Mouse (Mus musculus) left cerebral cortex, postnatal 25 days (tissue): Measurements from ENCODE around the gene Maco1. TPM values are rescaled to one million over a fixed set of nuclear protein-coding genes. Genes with fewer than 3 reads are reported as not detected.

Experiments used
- DNase-seq, 2 experiments: peaks; one replicate each; pipeline ENCODE4 v3.0.0; 2022; ENCODE audit warnings: low spot score in 2 of 2, mixed read lengths in 1 of 2
- intact Hi-C: fragments of 180-260 bp; cut with DNase I; formaldehyde crosslinking; loops from one replicate; pipeline ENCODE4 v1.15.1; 2025
- total RNA-seq, 2 experiments: library from RNA; stranded (reverse); gene quantifications; 2 replicates each; pipeline ENCODE4 v1.2.3; 2021

The Maco1 gene
- total RNA-seq, 2 experiments from 2014 or later, result 49.2 to 52.0 TPM

- intact Hi-C loops, result no loop called here
- no peak for DNase-seq
These were observed 93.6 kb downstream of the Maco1 start for GRCm38 (mm10) chr4:134759564-134759963.

- intact Hi-C loops, result no loop called here
- DNase-seq, result no peak
These were observed 94.2 kb downstream of the Maco1 start for GRCm38 (mm10) chr4:134758922-134759321.

- intact Hi-C loops, result no loop called here
- no peak for DNase-seq
These were observed 94.8 kb downstream of the Maco1 start for GRCm38 (mm10) chr4:134758367-134758766.

GRCm38 (mm10) chr4:134756953-134757352 lies 96.2 kb downstream of the Maco1 start:
- DNase-seq, result no peak
- intact Hi-C loops, result no loop called here

GRCm38 (mm10) chr4:134754941-134755340 lies 98.2 kb downstream of the Maco1 start:
- DNase-seq, result no peak
- intact Hi-C loops, result no loop called here

GRCm38 (mm10) chr4:134754371-134754770 lies 98.8 kb downstream of the Maco1 start:
- intact Hi-C loops, result no loop called here
- no peak for DNase-seq

GRCm38 (mm10) chr4:134753516-134754261 lies 99.5 kb downstream of the Maco1 start:
- DNase-seq, result no peak
- intact Hi-C loops, result no loop called here

GRCm38 (mm10) chr4:134752911-134753426 lies 100.2 kb downstream of the Maco1 start:
- DNase-seq, result no peak
- intact Hi-C loops, result no loop called here

Other genes with a start within 250 kb of the Maco1 start
- 10 to 100 TPM; 42.3 to 42.7 TPM for gene Man1c1, start 149.1 kb downstream of the Maco1 start, total RNA-seq
- gene Ldlrap1, start 85.3 kb downstream of the Maco1 start, total RNA-seq, result 1 to 10 TPM; 2.7 TPM
- not detected for gene Rhd, start 11.2 kb upstream of the Maco1 start, total RNA-seq
- gene Tmem50a, start 61.7 kb upstream of the Maco1 start, total RNA-seq, result 100 to 1,000 TPM; 115 to 119 TPM
- gene Rsrp1, start 70.2 kb upstream of the Maco1 start, total RNA-seq, result 100 to 1,000 TPM; 230 to 267 TPM
- gene Syf2, start 77.6 kb upstream of the Maco1 start, total RNA-seq, result 10 to 100 TPM; 51.0 to 52.7 TPM